Mouse (Mus musculus): Measurements from ENCODE around the gene Zfp566. TPM values are rescaled to one million over a fixed set of nuclear protein-coding genes. Genes with fewer than 3 reads are reported as not detected.
"Not testable (repeated sequence)": the region's sequence is repeated elsewhere in the genome, so short reads cannot be mapped to it uniquely, and the experiment has no call there.

Zfp566 gene
- 1 to 10 TPM; 1.2 to 3.4 TPM for total RNA-seq (2021)
- long read RNA-seq, experiment 1, partial matches to known transcripts: 0 of 2 reads
- long read RNA-seq, experiment 1, other reads (novel, unspliced or antisense): 1 of 2 reads
- long read RNA-seq, experiment 2, partial matches to known transcripts: 0 of 3 reads
- long read RNA-seq, experiment 2, other reads (novel, unspliced or antisense): 0 of 3 reads

- intact Hi-C loops (cut with DNase I): loop anchor here (2.0 to 5.0 kb wide), 3 partner anchors 18 to 183 kb away; partner anchors contain the start of genes Zfp27, Zfp383, Zfp74 and Zfp82
- peak within 1 kb of the TSS; percentile 92 for H3K4me3 ChIP-seq
These were observed at the start of gene Zfp566, which contains the start of gene Gm26920 for GRCm38 (mm10) chr7:30090092-30090969. TSS of gene Zfp566 (minus strand) at chr7:30090527. TSS of gene Gm26920 (minus strand) at chr7:30090410.

DNA sequence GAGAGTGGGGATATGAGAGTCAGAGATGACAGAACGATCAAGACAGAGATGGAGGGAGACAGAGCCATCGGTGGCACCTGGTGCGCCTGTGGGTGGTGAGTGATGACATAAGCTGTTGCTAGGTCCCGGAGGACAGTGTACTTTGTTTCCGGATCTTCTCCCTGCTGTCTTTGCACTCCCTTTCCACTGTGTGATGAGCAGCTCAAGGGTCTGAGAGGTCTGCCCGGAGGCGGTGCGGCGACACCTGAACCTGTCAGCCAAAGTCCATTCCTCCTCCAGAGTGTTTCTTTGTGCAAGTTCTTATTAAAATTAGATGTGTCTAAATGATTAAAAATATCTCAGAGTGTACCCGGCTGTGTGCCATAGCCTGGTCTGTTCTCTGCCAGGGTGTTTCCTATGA, 46.5 kb upstream of the Zfp566 start:
- Histone ChIP-seq H3K27ac (no peak overlapping the region), H3K4me3 (no peak overlapping the region)
- DNase-seq: no peak
- no peak for TF ChIP-seq CTCF (IDR thresholded peaks at IDR 0.05)
- intact Hi-C loops (cut with DNase I): no loop called here

More at GRCm38 (mm10) chr7:30090092-30090969, at the start of gene Zfp566, which contains the start of gene Gm26920:
- TF ChIP-seq CTCF (IDR thresholded peaks at IDR 0.05): no peak
- H3K27ac ChIP-seq: peak within 1 kb of the TSS; percentile 91
- DNase-seq: peak; percentile 97

GRCm38 (mm10) chr7:30132396-30132795, 42.1 kb upstream of the Zfp566 start:
- Histone ChIP-seq H3K4me3 (no peak overlapping the region), H3K27ac (no peak overlapping the region)
- no peak for DNase-seq
- intact Hi-C loops (cut with DNase I): no loop called here
- TF ChIP-seq CTCF (IDR thresholded peaks at IDR 0.05): no peak

- no peak for DNase-seq
- no peak overlapping the region for H3K27ac ChIP-seq
- no peak overlapping the region for H3K4me3 ChIP-seq
- intact Hi-C loops (cut with DNase I): no loop called here
- no peak for TF ChIP-seq CTCF (IDR thresholded peaks at IDR 0.05)
These were observed 39.6 kb upstream of the Zfp566 start for GRCm38 (mm10) chr7:30129900-30130299.

- DNase-seq: no peak
- TF ChIP-seq CTCF (IDR thresholded peaks at IDR 0.05): no peak
- Histone ChIP-seq H3K27ac (peak overlapping the region; percentile 92), H3K4me3 (peak overlapping the region; percentile 95)
- intact Hi-C loops (cut with DNase I): no loop called here
These were observed 31.8 kb upstream of the Zfp566 start for GRCm38 (mm10) chr7:30122188-30122530.

DNA sequence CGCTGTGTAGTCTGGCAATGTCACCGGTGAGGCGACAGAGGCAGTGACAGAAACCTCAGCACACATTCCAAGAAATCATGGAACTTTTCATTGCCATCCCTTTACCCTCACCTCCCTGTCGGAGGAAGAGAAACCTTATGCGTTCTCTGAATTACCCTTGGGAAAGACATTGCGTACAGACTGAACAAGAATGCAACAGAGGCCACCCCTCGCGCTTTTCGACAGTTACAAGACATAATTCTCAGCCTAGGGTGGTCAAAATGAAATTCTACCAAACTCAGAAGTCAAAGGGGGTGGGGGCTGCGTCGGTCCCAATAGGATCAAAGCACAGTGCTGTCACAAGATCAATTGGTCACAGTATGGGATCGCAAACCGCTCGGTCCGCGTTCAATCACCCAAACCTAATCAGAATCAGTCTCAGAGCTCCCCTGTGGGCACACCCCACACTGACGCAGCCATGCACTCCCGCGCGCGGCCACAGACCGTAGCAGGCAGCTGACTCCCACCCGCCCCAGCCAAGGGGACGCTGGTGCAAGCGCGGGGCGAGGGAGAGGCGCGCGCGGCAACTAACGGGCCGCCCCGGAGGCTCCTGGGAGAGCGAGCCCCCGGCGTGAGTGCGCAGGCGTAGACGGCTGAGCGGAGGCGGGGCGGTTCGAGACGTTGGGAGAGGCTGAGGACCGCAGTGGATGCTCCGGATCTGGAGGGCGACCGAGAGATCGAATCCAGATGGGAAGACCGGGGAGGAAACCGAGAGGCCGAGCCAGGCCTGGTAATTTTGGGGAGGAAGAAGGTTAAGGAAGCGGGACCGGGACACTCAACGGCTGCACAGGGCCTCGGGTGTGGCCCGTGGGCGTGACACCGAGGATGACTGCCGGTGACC, 31.2 kb upstream of the Zfp566 start, which contains the start of gene Zfp382:
Gene Zfp382 (plus strand): TSS at position 635 of the 880 bp plus-strand sequence.
- intact Hi-C loops (cut with DNase I): no loop called here
- peak within 1 kb of the TSS; percentile 95 for H3K4me3 ChIP-seq
- peak within 1 kb of the TSS; percentile 92 for H3K27ac ChIP-seq
- TF ChIP-seq CTCF (IDR thresholded peaks at IDR 0.05): no peak
- peak; percentile 95 for DNase-seq

DNA sequence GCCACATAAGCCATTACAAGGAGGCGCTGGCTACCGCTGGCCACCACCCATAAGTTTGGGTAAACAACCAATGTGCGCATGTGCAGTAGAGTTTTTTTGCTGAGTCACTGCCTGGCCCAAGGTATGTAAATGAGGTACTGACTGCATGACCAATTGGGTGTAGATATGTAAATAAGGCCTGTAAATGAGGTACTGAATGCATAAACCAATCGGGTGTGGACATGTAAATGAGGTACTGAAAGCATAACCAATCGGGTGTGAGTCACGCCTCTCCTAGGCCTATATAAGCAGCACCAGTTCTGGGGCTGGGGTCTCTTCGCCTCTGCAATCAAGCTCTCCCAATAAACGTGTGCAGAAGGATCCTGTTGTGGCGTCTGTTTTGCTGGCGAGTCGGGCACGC, 27.6 kb upstream of the Zfp566 start:
- H3K27ac ChIP-seq; H3K4me3 ChIP-seq; intact Hi-C loops (cut with DNase I); DNase-seq: not testable (repeated sequence)

DNA sequence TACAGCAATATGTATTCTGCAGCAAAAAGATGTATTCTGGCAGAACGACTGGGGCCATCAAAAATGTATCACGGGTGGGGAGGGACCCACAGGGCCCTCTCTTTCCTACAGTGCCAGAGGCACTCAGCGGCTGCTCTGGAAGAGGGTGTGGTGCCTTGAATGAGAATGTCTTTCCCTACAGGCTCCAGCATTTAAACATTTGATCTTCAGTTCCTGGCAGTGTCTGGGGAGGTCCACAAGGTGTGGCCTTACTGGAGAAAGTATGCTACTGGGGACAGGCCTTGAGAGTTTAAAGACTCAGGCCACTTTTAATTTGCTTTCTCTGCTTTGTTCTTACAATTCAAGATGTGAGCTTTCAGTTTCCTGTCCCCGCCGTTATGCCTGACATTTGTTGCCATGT, 25.7 kb upstream of the Zfp566 start:
- no peak for DNase-seq
- TF ChIP-seq CTCF (IDR thresholded peaks at IDR 0.05): no peak
- intact Hi-C loops (cut with DNase I): no loop called here
- Histone ChIP-seq H3K4me3 (no peak overlapping the region), H3K27ac (no peak overlapping the region)

DNA sequence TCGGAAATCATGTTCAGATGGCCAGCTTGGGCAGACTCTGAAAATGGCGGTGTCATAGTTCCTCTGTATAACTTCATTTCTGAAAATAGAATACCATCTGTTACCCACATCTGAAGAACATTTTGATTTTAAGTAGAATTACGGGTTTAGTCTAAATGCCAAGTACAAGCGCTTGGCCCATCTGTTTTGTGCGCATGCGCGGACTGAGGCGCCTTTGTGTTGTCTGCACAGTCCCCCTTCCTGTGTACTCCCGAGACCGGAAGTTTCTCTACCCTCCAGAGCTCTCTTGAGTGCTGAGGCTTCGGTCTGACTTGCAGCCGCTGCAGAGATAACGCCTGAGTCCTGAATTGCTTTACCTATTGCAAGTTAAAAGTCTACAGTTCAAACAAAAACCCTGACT, 9.0 kb upstream of the Zfp566 start:
- no peak for TF ChIP-seq CTCF (IDR thresholded peaks at IDR 0.05)
- DNase-seq: peak; percentile 54
- intact Hi-C loops (cut with DNase I): loop anchor here (5.0 kb wide), 1 partner anchor 68 kb away; the partner anchor contains the start of gene Zfp146
- Histone ChIP-seq H3K4me3 (peak overlapping the region; percentile 55), H3K27ac (peak overlapping the region; percentile 53)

DNA sequence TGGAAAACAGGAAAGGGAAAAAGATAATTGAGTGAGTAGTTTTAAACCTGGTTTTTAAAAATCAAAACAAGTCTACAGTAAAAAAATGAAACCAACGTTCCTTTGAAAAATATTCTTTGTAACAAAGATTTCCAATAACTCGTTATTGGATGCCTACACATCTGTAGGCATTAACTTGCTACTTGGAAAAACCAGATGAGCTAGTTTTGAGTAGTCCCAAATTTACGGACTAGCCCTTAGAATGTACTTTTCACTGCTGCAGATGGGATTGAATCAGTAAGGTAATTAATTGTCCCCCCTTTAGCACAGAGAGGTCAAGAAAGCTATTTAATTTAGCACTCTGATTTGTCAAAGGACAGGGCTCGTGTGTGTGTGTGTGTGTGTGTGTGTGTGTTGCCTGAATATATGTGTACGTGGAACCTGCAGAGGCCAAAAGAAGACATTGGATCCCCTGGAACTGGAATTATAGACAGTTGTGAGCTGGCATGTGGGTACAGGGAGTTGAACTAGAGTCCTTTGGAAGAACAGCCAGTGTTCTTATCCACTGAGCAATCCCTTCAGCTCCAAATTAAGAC, 5.3 kb upstream of the Zfp566 start:
- intact Hi-C loops (cut with DNase I): loop anchor here (5.0 kb wide), 1 partner anchor 72 kb away; the partner anchor contains the start of gene Zfp146
- Histone ChIP-seq H3K4me3 (peak overlapping the region; percentile 95), H3K27ac (peak overlapping the region; percentile 99)
- no peak for DNase-seq
- TF ChIP-seq CTCF (IDR thresholded peaks at IDR 0.05): no peak

- peak; percentile 92 for DNase-seq
- peak; percentile 24; the same call in 1 of the 2 replicates for TF ChIP-seq CTCF (IDR thresholded peaks at IDR 0.05)
- H3K4me3 ChIP-seq: peak within 1 kb of the TSS; percentile 95
- H3K27ac ChIP-seq: peak within 1 kb of the TSS; percentile 99
- intact Hi-C loops (cut with DNase I): loop anchor here (5.0 kb wide), 2 partner anchors 72 to 188 kb away; partner anchors contain the start of genes Zfp146, Zfp27 and Zfp383
These were observed 4.5 kb upstream of the Zfp566 start, which contains the start of gene Zfp260 for GRCm38 (mm10) chr7:30094646-30095429. TSS of gene Zfp260 (plus strand) at chr7:30094777.

Measured in gastrocnemius, adult 2 months (tissue).